Mouse (Mus musculus): ENCODE results near the gene Stxbp6. TPM values are rescaled to one million over a fixed set of nuclear protein-coding genes. Genes with fewer than 3 reads are reported as not detected.

Stxbp6 gene
- total and polyA plus RNA-seq, 3 experiments, result not detected

- DNase-seq (ENCODE audit: low read depth, low spot score), result no peak
- TF ChIP-seq SIN3A (IDR thresholded peaks at IDR 0.05; ENCODE audit: low read length) (no peak), TAL1 (IDR thresholded peaks at IDR 0.05; ENCODE audit: low read length) (no peak), CHD1 (IDR thresholded peaks at IDR 0.05; ENCODE audit: low read depth, low read length) (no peak), CHD2 (IDR thresholded peaks at IDR 0.05; ENCODE audit: low read length) (no peak), ELF1 (IDR thresholded peaks at IDR 0.05; ENCODE audit: low read depth, low read length) (no peak), MAFK (IDR thresholded peaks at IDR 0.05; ENCODE audit: borderline replicate concordance, low read depth, low read length) (no peak), MAX (IDR thresholded peaks at IDR 0.05; ENCODE audit: low read length) (no peak), USF1 (IDR thresholded peaks at IDR 0.05; ENCODE audit: low read depth, low read length) (no peak), ZMIZ1 (IDR thresholded peaks at IDR 0.05; ENCODE audit: low read depth, low read length) (no peak)
- Histone ChIP-seq H3K36me3 (ENCODE audit: control insufficient read depth in 1 of 2, insufficient read depth in 2 of 2, low read length in 2 of 2) (no peaks in the 10 kb centered on the region), H3K4me1 (ENCODE audit: control insufficient read depth in 1 of 2, insufficient read depth in 2 of 2, low read length in 2 of 2) (no peaks in the 10 kb centered on the region), H3K79me2 (ENCODE audit: control insufficient read depth, insufficient read depth, low read length, poor library complexity) (no peaks in the 10 kb centered on the region), H3K9ac (ENCODE audit: control insufficient read depth, low read depth, low read length, poor library complexity, severe bottlenecking) (no peak overlapping the region), H3K9me3 (replicated peaks; ENCODE audit: insufficient read depth, low read length) (no peaks in the 10 kb centered on the region), H3K27ac (ENCODE audit: control insufficient read depth, low read depth, low read length) (no peak overlapping the region), H3K4me3 (ENCODE audit: control insufficient read depth in 1 of 2, insufficient read depth in 1 of 2, low read depth in 2 of 2, low read length in 2 of 2) (no peak overlapping the region), H3K27me3 (ENCODE audit: control insufficient read depth in 1 of 2, insufficient read depth in 2 of 2, low read length in 2 of 2) (no peaks in the 10 kb centered on the region)
Observed at GRCm38 (mm10) chr12:44967448-44967847, 107.1 kb downstream of the Stxbp6 start.

GRCm38 (mm10) chr12:44957474-44957873 lies 117.0 kb downstream of the Stxbp6 start:
- Histone ChIP-seq H3K9ac (ENCODE audit: control insufficient read depth, low read depth, low read length, poor library complexity, severe bottlenecking) (no peak overlapping the region), H3K27me3 (ENCODE audit: control insufficient read depth in 1 of 2, insufficient read depth in 2 of 2, low read length in 2 of 2) (no peaks in the 10 kb centered on the region), H3K79me2 (ENCODE audit: control insufficient read depth, insufficient read depth, low read length, poor library complexity) (no peaks in the 10 kb centered on the region), H3K36me3 (ENCODE audit: control insufficient read depth in 1 of 2, insufficient read depth in 2 of 2, low read length in 2 of 2) (no peaks in the 10 kb centered on the region), H3K4me1 (ENCODE audit: control insufficient read depth in 1 of 2, insufficient read depth in 2 of 2, low read length in 2 of 2) (no peaks in the 10 kb centered on the region), H3K4me3 (ENCODE audit: control insufficient read depth in 1 of 2, insufficient read depth in 1 of 2, low read depth in 2 of 2, low read length in 2 of 2) (no peak overlapping the region), H3K27ac (ENCODE audit: control insufficient read depth, low read depth, low read length) (no peak overlapping the region), H3K9me3 (replicated peaks; ENCODE audit: insufficient read depth, low read length) (no peaks in the 10 kb centered on the region)
- no peak for DNase-seq (ENCODE audit: low read depth, low spot score)
- TF ChIP-seq USF2 (IDR thresholded peaks at IDR 0.05; ENCODE audit: borderline replicate concordance in 1 of 2, insufficient read depth in 1 of 2, low read depth in 1 of 2, low read length in 2 of 2), result no peak
- TF ChIP-seq ELF1 (IDR thresholded peaks at IDR 0.05; ENCODE audit: low read depth, low read length), result no peak

- no peak for TF ChIP-seq MYC (IDR thresholded peaks at IDR 0.05; ENCODE audit: low read depth, low read length)
- TF ChIP-seq NELFE (IDR thresholded peaks at IDR 0.05; ENCODE audit: low read depth, low read length), result no peak
- TF ChIP-seq HCFC1 (IDR thresholded peaks at IDR 0.05; ENCODE audit: low read depth, low read length), result no peak
- no peak for TF ChIP-seq CHD2 (IDR thresholded peaks at IDR 0.05; ENCODE audit: low read length)
- TF ChIP-seq GABPA (IDR thresholded peaks at IDR 0.05; ENCODE audit: low read depth, low read length), result no peak
- no peak for TF ChIP-seq MEF2A (IDR thresholded peaks at IDR 0.05; ENCODE audit: extremely low read depth, insufficient replicate concordance, low read depth, low read length, poor library complexity, severe bottlenecking)
- no peak for TF ChIP-seq KAT2A (conservative IDR thresholded peaks at IDR 0.05; ENCODE audit: low read depth, low read length)
- TF ChIP-seq USF2 (IDR thresholded peaks at IDR 0.05; ENCODE audit: borderline replicate concordance in 1 of 2, insufficient read depth in 1 of 2, low read depth in 1 of 2, low read length in 2 of 2), result no peak
- no peak for TF ChIP-seq SMC3 (IDR thresholded peaks at IDR 0.05; ENCODE audit: low read depth, low read length)
- TF ChIP-seq MXI1 (IDR thresholded peaks at IDR 0.05; ENCODE audit: low read depth, low read length), result no peak
- TF ChIP-seq NRF1 (IDR thresholded peaks at IDR 0.05; ENCODE audit: insufficient read depth, low read depth, low read length, poor library complexity, severe bottlenecking), result no peak
- no peak for TF ChIP-seq UBTF (IDR thresholded peaks at IDR 0.05; ENCODE audit: borderline replicate concordance, insufficient read depth, low read depth, low read length)
- no peak for TF ChIP-seq TAL1 (IDR thresholded peaks at IDR 0.05; ENCODE audit: low read length)
- no peak for TF ChIP-seq E2F4 (IDR thresholded peaks at IDR 0.05; ENCODE audit: borderline replicate concordance, low read depth, low read length)
- TF ChIP-seq ZC3H11A (IDR thresholded peaks at IDR 0.05; ENCODE audit: low read depth, low read length), result no peak
- TF ChIP-seq ZMIZ1 (IDR thresholded peaks at IDR 0.05; ENCODE audit: low read depth, low read length), result no peak
- TF ChIP-seq GATA1 (IDR thresholded peaks at IDR 0.05; ENCODE audit: low read depth, low read length), result no peak
- no peak for TF ChIP-seq ELF1 (IDR thresholded peaks at IDR 0.05; ENCODE audit: low read depth, low read length)
- no peak for TF ChIP-seq TBP (IDR thresholded peaks at IDR 0.05; ENCODE audit: low read depth, low read length)
- H3K36me3 ChIP-seq (ENCODE audit: control insufficient read depth in 1 of 2, insufficient read depth in 2 of 2, low read length in 2 of 2), result no peaks in the 10 kb centered on the region
- H3K4me1 ChIP-seq (ENCODE audit: control insufficient read depth in 1 of 2, insufficient read depth in 2 of 2, low read length in 2 of 2), result no peaks in the 10 kb centered on the region
- no peak overlapping the region for H3K9ac ChIP-seq (ENCODE audit: control insufficient read depth, low read depth, low read length, poor library complexity, severe bottlenecking)
- H3K27ac ChIP-seq (ENCODE audit: control insufficient read depth, low read depth, low read length), result no peak overlapping the region
- no peaks in the 10 kb centered on the region for H3K27me3 ChIP-seq (ENCODE audit: control insufficient read depth in 1 of 2, insufficient read depth in 2 of 2, low read length in 2 of 2)
- DNase-seq (ENCODE audit: low read depth, low spot score), result no peak
- no peaks in the 10 kb centered on the region for H3K79me2 ChIP-seq (ENCODE audit: control insufficient read depth, insufficient read depth, low read length, poor library complexity)
- H3K4me3 ChIP-seq (ENCODE audit: control insufficient read depth in 1 of 2, insufficient read depth in 1 of 2, low read depth in 2 of 2, low read length in 2 of 2), result no peak overlapping the region
- no peaks in the 10 kb centered on the region for H3K9me3 ChIP-seq (replicated peaks; ENCODE audit: insufficient read depth, low read length)
Observed at GRCm38 (mm10) chr12:44953121-44953520, 121.4 kb downstream of the Stxbp6 start.
